Mouse (Mus musculus) forebrain, embryonic 16.5 days (tissue): Measurements from ENCODE around the gene Chst13. TPM values are rescaled to one million over a fixed set of nuclear protein-coding genes. Genes with fewer than 3 reads are reported as not detected.

ENCODE experiments used
- ATAC-seq: fragments of 200-750 bp; cut with Nextera tagmentation; 2 replicates; pipeline ENCODE4 v1.8.0; 2017; ENCODE audit warnings: mild to moderate bottlenecking, moderate library complexity
- H3K27ac ChIP-seq: fragments of 300-500 bp; sonication (generic); 2 replicates; pipeline ENCODE4 v1.5.1; 2014; ENCODE audit warnings: low read length, control low read depth
- H3K27me3 ChIP-seq: fragments of 300-500 bp; sonication (generic); replicated peaks from 2 replicates; pipeline ENCODE4 v1.6.1; 2014; ENCODE audit warnings: low read length; ENCODE audit not compliant: control insufficient read depth, insufficient read depth
- H3K36me3 ChIP-seq: fragments of 300-500 bp; sonication (generic); 2 replicates; pipeline ENCODE4 v1.6.1; 2014; ENCODE audit not compliant: control insufficient read depth, insufficient read depth
- H3K4me1 ChIP-seq: fragments of 300-500 bp; sonication (generic); replicated peaks from 2 replicates; pipeline ENCODE4 v1.6.1; 2014; ENCODE audit warnings: low read length; ENCODE audit not compliant: control insufficient read depth, insufficient read depth
- H3K4me2 ChIP-seq: fragments of 300-500 bp; sonication (generic); 2 replicates; pipeline ENCODE4 v1.6.1; 2014; ENCODE audit warnings: mild to moderate bottlenecking, low read length, control low read depth
- H3K4me3 ChIP-seq: fragments of 300-500 bp; sonication (generic); replicated peaks from 2 replicates; pipeline ENCODE4 v1.5.1; 2014; ENCODE audit warnings: mild to moderate bottlenecking, low read length, control low read depth
- H3K9ac ChIP-seq: fragments of 300-500 bp; sonication (generic); replicated peaks from 2 replicates; pipeline ENCODE4 v1.6.1; 2014; ENCODE audit warnings: low read depth, low read length, control low read depth
- H3K9me3 ChIP-seq: fragments of 300-500 bp; sonication (generic); 2 replicates; pipeline ENCODE4 v1.6.1; 2016; ENCODE audit warnings: low read length; ENCODE audit not compliant: control insufficient read depth
- WGBS: fragments of 180-500 bp; shearing (Covaris S2); extraction: QIAGEN DNeasy Blood & Tissue Kit; methylation state at CpG from one replicate; pipeline ENCODE4 v1.1.7; 2014; 5-methylcytosine and 5-hydroxymethylcytosine counted together
- polyA plus RNA-seq: library from polyadenylated mRNA; unstranded; fragments of >200 nt; fragmentation: Nextera tagmentation; extraction: Ambion mirVana; gene quantifications from 2 replicates; pipeline ENCODE4 v1.2.1, GENCODE M21; 2015

The Chst13 gene
- polyA plus RNA-seq, 1 experiment from 2014 or later, result not detected

DNA sequence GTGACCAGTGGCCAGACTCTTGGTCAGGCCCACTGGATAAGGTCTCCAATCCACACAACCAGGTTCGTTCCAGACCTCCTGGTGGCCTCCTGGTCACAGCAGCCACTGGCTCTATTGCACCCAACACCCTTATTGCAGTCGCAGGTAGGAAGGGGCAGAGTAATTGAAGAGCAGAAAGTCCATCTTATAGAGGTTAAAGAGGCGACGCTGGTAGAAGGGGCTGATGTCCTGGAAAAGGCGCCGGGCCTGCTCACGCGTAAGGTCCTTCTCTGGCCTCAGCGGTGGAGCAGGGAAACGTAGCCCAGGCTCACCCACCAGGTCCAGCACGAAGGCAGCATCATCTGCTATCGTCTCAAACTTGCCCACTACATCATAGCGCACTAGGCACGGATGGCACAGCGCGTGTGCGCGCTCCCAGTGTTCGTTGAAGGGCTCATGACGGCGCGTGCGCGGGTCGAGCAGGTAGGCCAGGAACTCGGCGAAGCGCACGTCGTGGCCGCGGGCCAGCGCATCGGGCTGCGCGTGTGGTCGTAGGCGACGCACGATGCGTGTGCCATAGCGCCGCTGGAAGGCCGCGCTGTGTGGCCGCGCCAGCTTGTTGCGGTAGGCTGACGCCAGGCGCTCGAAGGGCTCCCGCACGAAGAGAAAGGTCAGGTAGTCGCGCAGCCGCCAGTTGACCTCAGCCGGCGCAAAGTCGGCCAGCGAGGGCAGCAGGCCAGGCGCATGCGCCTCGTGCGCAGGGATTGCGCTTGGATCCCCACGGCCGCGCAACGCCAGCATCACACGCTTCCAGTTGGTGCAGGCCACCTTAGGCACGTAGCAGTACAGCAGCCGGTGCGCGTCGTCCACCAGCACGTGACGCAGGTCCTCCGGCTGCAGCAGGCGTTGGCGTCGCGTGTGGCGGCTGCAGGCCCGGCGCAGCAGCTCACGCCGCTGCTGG, 15.9 kb downstream of the Chst13 start:
- WGBS, result 86% methylated on average over 87 of the region's 87 CpGs
- Histone ChIP-seq H3K27me3 (no peaks in the 10 kb centered on the region), H3K4me2 (no peak overlapping the region), H3K4me3 (no peak overlapping the region), H3K36me3 (no peaks in the 10 kb centered on the region), H3K4me1 (no peaks in the 10 kb centered on the region), H3K9me3 (0 out of 2 replicates have a peak, but pooled peaks cover 3% of the 10 kb centered on the region), H3K27ac (no peak overlapping the region), H3K9ac (no peak overlapping the region)
- ATAC-seq, result no peak

DNA sequence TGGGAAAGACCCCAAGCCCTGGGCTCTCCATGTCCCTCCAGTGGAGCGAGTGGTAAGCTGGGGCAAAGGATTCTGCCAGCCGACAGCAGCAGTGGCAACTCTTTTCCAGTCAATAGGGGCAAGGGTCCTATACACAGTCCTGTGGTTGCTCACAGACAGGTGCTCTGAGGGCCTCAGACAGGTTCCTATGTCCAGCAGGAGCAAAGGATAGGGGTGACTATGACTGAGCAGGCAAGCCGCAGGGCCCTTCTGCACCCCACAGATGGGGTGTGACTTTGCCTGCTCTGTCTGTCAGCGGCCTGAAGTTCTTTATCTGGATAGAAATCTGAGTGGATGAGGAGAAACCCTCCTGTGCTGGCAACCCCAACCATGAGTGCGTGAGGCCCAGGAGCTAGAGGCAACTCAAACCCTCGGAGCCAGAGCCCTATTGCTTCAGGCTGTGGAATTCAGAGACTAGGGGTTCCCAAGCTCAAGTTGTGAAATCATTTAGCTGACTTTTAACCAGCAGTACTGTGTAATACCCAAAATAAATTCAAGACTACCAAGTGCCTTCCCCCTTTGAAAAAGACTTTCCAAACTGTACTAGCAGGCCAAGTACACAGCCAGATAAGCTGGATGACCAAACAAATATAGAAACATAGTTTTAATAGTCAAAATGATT, 18.5 kb downstream of the Chst13 start:
- no peak for ATAC-seq
- 0 out of 2 replicates have a peak, but pooled peaks cover 3% of the 10 kb centered on the region for H3K9me3 ChIP-seq
- H3K9ac ChIP-seq, result no peak overlapping the region
- WGBS, result 90% methylated on average over 6 of the region's 6 CpGs
- H3K4me3 ChIP-seq, result no peak overlapping the region
- H3K4me1 ChIP-seq, result no peaks in the 10 kb centered on the region
- no peaks in the 10 kb centered on the region for H3K27me3 ChIP-seq
- H3K36me3 ChIP-seq, result no peaks in the 10 kb centered on the region
- H3K4me2 ChIP-seq, result no peak overlapping the region
- H3K27ac ChIP-seq, result no peak overlapping the region

DNA sequence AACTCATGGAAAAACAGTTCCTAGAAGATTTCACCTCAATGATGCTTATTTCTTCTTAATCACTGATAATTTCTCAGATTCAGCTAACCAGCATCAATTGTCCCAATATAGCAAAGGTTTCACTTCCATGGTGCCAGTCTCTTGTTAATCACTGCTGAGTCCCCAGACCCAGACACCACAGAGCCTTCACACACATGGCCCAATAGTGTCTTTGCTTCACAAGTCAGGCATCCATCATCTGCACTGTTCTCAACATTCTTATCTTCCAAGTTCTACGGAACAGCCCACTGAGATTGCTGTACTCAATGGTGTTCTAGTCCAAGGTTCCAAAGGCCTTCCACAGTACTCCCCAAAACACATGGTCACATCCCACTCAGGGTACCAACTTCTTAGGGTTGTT, 24.1 kb downstream of the Chst13 start, which contains the start of gene BC048671:
BC048671 (plus strand) TSS at position 301 of the 400 bp plus-strand sequence.
- H3K4me3 ChIP-seq, result no peak within 1 kb of the TSS
- H3K4me2 ChIP-seq, result no peak within 1 kb of the TSS
- ATAC-seq, result no peak
- no peaks in the 10 kb centered on the region for H3K4me1 ChIP-seq
- no peak within 1 kb of the TSS for H3K9ac ChIP-seq
- no peaks in the 10 kb centered on the region for H3K27me3 ChIP-seq
- H3K36me3 ChIP-seq, result no peaks in the 10 kb centered on the region
- H3K9me3 ChIP-seq, result no peaks in the 10 kb centered on the region
- 93% methylated on average over 1 of the region's 1 CpGs for WGBS
- no peak within 1 kb of the TSS for H3K27ac ChIP-seq

DNA sequence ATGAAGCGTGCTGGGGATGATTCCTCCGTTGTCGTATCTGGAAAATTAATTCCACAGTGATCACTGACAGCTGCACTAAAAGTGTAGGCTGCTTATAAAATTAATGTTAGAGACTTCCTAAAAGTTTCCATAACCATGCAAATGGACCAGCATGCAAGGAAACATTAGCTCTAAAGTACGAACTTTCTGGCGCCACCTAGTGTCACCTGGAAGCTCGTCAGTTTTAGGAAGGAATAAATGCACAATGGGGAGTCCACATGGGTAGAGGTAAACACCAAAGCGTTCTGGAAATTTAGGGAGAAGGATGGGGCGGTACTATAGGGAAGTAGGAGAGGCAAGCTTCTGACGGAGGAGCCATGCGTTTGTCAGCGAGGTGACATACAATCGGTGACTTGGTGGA, 36.7 kb downstream of the Chst13 start:
- Histone ChIP-seq H3K9ac (no peak overlapping the region), H3K4me1 (no peaks in the 10 kb centered on the region), H3K27ac (no peak overlapping the region), H3K4me3 (no peak overlapping the region), H3K4me2 (no peak overlapping the region), H3K27me3 (no peaks in the 10 kb centered on the region), H3K36me3 (no peaks in the 10 kb centered on the region), H3K9me3 (no peaks in the 10 kb centered on the region)
- WGBS, result 51% methylated on average over 12 of the region's 12 CpGs
- ATAC-seq, result no peak

Other genes with a start within 250 kb of the Chst13 start
- gene Vmn1r49, start 246.7 kb downstream of the Chst13 start, polyA plus RNA-seq, result not detected in 2 replicates
- gene Vmn1r50, start 223.8 kb downstream of the Chst13 start, polyA plus RNA-seq, result not detected in 2 replicates
- not detected in 2 replicates for gene Vmn1r51, start 202.6 kb downstream of the Chst13 start, polyA plus RNA-seq
- gene Vmn1r52, start 150.4 kb downstream of the Chst13 start, polyA plus RNA-seq, result not detected in 2 replicates
- gene V1ra8, start 122.4 kb downstream of the Chst13 start, polyA plus RNA-seq, result not detected in 2 replicates
- gene Vmn1r53, start 100.7 kb downstream of the Chst13 start, polyA plus RNA-seq, result not detected in 2 replicates
- gene Vmn1r54, start 78.9 kb downstream of the Chst13 start, polyA plus RNA-seq, result not detected in 2 replicates
- not detected in 2 replicates for gene BC048671, start 24.0 kb downstream of the Chst13 start, polyA plus RNA-seq
- gene Uroc1, start 8.1 kb upstream of the Chst13 start, polyA plus RNA-seq, result not detected in 2 replicates
- gene Zxdc, start 44.3 kb upstream of the Chst13 start, polyA plus RNA-seq, result 10.1 and 10.4 TPM in 2 replicates
- gene Cfap100, start 103.6 kb upstream of the Chst13 start, polyA plus RNA-seq, result 4.4 and 5.4 TPM in 2 replicates
- gene Klf15, start 137.4 kb upstream of the Chst13 start, polyA plus RNA-seq, result 11.6 and 14.3 TPM in 2 replicates
- 33.3 and 38.0 TPM in 2 replicates for gene Aldh1l1, start 161.2 kb upstream of the Chst13 start, polyA plus RNA-seq